Mouse (Mus musculus) forebrain, embryonic 10.5 days (tissue): ENCODE measurements at regions not wholly inside any gene's neighbourhood (a gene's known extent, or its start where the extent isn't known, plus 50 kb on each side); places are given as distances from the start of the nearest gene placed in this dataset.
"Not testable (repeated sequence)": the region's sequence is repeated elsewhere in the genome, so short reads cannot be mapped to it uniquely, and the experiment has no call there.

Experiments used
- DNase-seq: peaks from one replicate; pipeline ENCODE4 v3.0.0-alpha.2; 2017; ENCODE audit warnings: low spot score; ENCODE audit errors: extremely low spot score
- H3K27ac ChIP-seq: fragments of 300-500 bp; sonication (generic); 2 replicates; pipeline ENCODE4 v1.5.1; 2016; ENCODE audit warnings: mild to moderate bottlenecking
- H3K27me3 ChIP-seq: fragments of 300-500 bp; sonication (generic); 2 replicates; pipeline ENCODE4 v1.6.1; 2016; ENCODE audit warnings: mild to moderate bottlenecking; ENCODE audit not compliant: poor library complexity, severe bottlenecking
- H3K36me3 ChIP-seq: fragments of 300-500 bp; sonication (generic); replicated peaks from 2 replicates; pipeline ENCODE4 v1.6.1; 2016; ENCODE audit warnings: mild to moderate bottlenecking, moderate library complexity
- H3K4me1 ChIP-seq: fragments of 300-500 bp; sonication (generic); 2 replicates; pipeline ENCODE4 v1.6.1; 2016
- H3K4me3 ChIP-seq: fragments of 300-500 bp; sonication (generic); 2 replicates; pipeline ENCODE4 v1.5.1; 2016; ENCODE audit warnings: mild to moderate bottlenecking, moderate library complexity
- H3K9me3 ChIP-seq: fragments of 300-500 bp; sonication (generic); 2 replicates; pipeline ENCODE4 v1.6.1; 2016; ENCODE audit warnings: mild to moderate bottlenecking, moderate library complexity
- WGBS: fragments of 180-500 bp; shearing (Covaris S2); methylation state at CpG from one replicate; pipeline ENCODE4 v1.1.7; 2016; 5-methylcytosine and 5-hydroxymethylcytosine counted together

- Histone ChIP-seq H3K27me3 (peaks cover 5% of the 10 kb centered on the region; the same call in 1 of the 2 replicates), H3K27ac (no peak overlapping the region; the same call in 1 of the 2 replicates), H3K36me3 (no peaks in the 10 kb centered on the region), H3K4me1 (peaks cover 42% of the 10 kb centered on the region), H3K9me3 (peaks cover 3% of the 10 kb centered on the region; the same call in 1 of the 2 replicates), H3K4me3 (no peak overlapping the region)
- WGBS: 77% methylated on average over 6 of the region's 6 CpGs
- no peak for DNase-seq
These were observed 169.1 kb downstream of the Enc1 start for GRCm38 (mm10) chr13:97409891-97410525.

GRCm38 (mm10) chr13:97409291-97409780, 168.4 kb downstream of the Enc1 start:
- DNase-seq: no peak
- peaks cover 3% of the 10 kb centered on the region; the same call in 1 of the 2 replicates for H3K9me3 ChIP-seq
- 82% methylated on average over 8 of the region's 8 CpGs for WGBS
- H3K27ac ChIP-seq: no peak overlapping the region
- H3K27me3 ChIP-seq: peaks cover 5% of the 10 kb centered on the region; the same call in 1 of the 2 replicates
- peaks cover 42% of the 10 kb centered on the region for H3K4me1 ChIP-seq
- H3K36me3 ChIP-seq: no peaks in the 10 kb centered on the region
- H3K4me3 ChIP-seq: no peak overlapping the region

GRCm38 (mm10) chr13:97408414-97409290, 167.7 kb downstream of the Enc1 start:
- DNase-seq: no peak
- Histone ChIP-seq H3K4me3 (no peak overlapping the region), H3K36me3 (no peaks in the 10 kb centered on the region), H3K27ac (no peak overlapping the region), H3K27me3 (peaks cover 5% of the 10 kb centered on the region; the same call in 1 of the 2 replicates), H3K9me3 (peaks cover 3% of the 10 kb centered on the region; the same call in 1 of the 2 replicates), H3K4me1 (peaks cover 42% of the 10 kb centered on the region)
- WGBS: 82% methylated on average over 22 of the region's 22 CpGs

DNA sequence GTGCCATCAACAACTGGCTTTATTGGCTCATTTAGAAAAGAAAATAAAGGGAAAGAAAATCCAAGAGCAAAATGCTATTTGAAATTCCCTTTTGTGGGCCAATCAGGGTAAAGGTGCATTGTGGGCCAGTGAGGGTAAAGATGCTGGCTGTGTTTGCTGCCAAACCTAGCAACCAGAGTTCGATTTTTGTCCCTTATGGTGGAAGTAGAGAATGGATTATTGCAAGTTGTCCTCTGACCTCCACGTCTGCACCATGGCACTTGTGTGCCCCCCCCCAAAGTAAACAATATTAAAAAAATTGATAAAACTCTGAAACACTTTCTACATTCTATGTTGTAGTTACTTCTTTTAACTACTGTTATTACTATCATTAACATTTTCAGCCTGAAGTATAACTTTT, 166.9 kb downstream of the Enc1 start:
- H3K4me3 ChIP-seq: no peak overlapping the region
- peaks cover 3% of the 10 kb centered on the region; the same call in 1 of the 2 replicates for H3K9me3 ChIP-seq
- 61% methylated on average over 2 of the region's 2 CpGs for WGBS

DNA sequence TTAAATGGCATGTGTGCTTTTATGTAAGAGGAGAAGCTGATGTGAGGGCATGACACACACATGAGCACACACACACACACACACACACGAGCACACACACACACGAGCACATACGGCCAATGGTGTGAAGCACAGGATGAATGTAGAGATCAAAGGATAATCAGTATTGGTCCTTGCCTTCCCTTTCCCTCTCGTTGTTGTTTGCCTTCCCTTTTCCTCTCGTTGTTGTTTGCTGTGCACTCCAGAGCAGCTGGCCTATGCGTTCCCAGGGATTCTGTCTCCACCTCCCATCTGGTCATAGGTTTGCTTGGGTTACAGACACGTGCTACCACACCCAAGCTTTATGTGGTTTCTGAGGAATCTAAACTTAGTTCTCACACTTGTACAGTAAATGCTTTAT, 165.8 kb downstream of the Enc1 start:
- 63% methylated on average over 7 of the region's 7 CpGs for WGBS
- Histone ChIP-seq H3K4me1 (peaks cover 44% of the 10 kb centered on the region), H3K9me3 (peaks cover 3% of the 10 kb centered on the region; the same call in 1 of the 2 replicates), H3K4me3 (no peak overlapping the region), H3K36me3 (no peaks in the 10 kb centered on the region), H3K27me3 (peaks cover 5% of the 10 kb centered on the region; the same call in 1 of the 2 replicates), H3K27ac (no peak overlapping the region)
- no peak for DNase-seq

More for the DNA sequence above, 166.9 kb downstream of the Enc1 start:
- Histone ChIP-seq H3K27me3 (peaks cover 5% of the 10 kb centered on the region; the same call in 1 of the 2 replicates), H3K36me3 (no peaks in the 10 kb centered on the region), H3K4me1 (peaks cover 42% of the 10 kb centered on the region), H3K27ac (no peak overlapping the region)
- DNase-seq: no peak

DNA sequence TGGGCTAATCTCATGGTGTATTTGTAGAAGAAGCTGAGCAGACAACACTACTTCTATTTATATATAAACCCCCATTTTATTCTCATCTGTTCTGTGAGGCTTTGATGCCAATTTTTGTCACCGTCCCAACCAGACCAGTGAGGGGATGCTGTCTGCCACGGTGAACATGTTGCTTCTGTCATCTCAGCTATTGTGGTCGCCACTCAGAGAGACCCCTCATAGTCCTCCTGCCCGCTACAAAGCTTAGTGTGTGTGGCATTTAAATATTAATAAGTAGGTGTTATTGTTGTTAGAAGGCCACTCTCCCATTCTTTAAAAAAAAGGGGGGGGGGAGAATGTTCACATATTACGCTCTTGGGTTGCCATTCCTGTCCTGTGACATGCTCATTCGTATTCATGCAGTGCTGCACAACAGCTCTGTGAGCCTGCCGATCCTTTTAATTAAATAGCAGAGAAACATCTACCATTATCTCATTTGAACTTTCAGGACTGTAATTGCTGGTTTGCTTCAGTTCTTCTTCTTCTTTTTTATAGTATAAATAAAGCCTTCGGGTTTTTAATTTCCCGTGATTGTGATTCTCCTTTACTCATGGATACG, 161.4 kb downstream of the Enc1 start:
- H3K27me3 ChIP-seq: no peaks in the 10 kb centered on the region
- no peak for DNase-seq
- no peak overlapping the region for H3K4me3 ChIP-seq
- no peak overlapping the region for H3K27ac ChIP-seq
- H3K9me3 ChIP-seq: peaks cover 3% of the 10 kb centered on the region; the same call in 1 of the 2 replicates
- H3K4me1 ChIP-seq: peaks cover 10% of the 10 kb centered on the region; the same call in 1 of the 2 replicates
- WGBS: 92% methylated on average over 10 of the region's 10 CpGs
- H3K36me3 ChIP-seq: no peaks in the 10 kb centered on the region

DNA sequence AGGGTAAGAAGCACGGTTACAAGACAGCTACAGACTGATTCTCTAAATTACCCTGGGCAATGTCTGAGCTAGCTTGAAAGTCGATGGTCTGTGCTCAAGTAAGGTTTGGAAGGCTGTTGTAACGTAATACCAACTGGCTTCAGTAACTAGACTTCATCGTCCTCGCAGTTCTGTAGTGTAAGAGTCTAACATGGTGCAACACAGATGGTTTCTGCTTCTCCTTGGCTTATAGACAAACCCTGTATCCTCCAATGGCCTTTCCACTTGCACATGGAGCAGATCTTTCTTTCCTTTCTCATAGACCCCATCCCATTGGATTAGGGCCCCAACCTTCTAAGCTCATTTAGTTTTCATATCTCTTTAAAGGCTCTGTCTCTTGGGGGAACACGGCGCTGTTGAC, 160.7 kb downstream of the Enc1 start:
- H3K4me1 ChIP-seq: peaks cover 6% of the 10 kb centered on the region; the same call in 1 of the 2 replicates
- no peaks in the 10 kb centered on the region for H3K36me3 ChIP-seq
- H3K27me3 ChIP-seq: no peaks in the 10 kb centered on the region
- 90% methylated on average over 7 of the region's 7 CpGs for WGBS
- peaks cover 3% of the 10 kb centered on the region; the same call in 1 of the 2 replicates for H3K9me3 ChIP-seq
- no peak for DNase-seq
- no peak overlapping the region for H3K27ac ChIP-seq
- H3K4me3 ChIP-seq: no peak overlapping the region

GRCm38 (mm10) chr13:97398041-97398440, 157.1 kb downstream of the Enc1 start:
- Histone ChIP-seq H3K4me1 (peaks cover 13% of the 10 kb centered on the region), H3K4me3 (no peak overlapping the region), H3K27ac (no peak overlapping the region), H3K36me3 (no peaks in the 10 kb centered on the region), H3K27me3 (no peaks in the 10 kb centered on the region), H3K9me3 (no peaks in the 10 kb centered on the region)
- 83% methylated on average over 1 of the region's 1 CpGs for WGBS
- DNase-seq: no peak

DNA sequence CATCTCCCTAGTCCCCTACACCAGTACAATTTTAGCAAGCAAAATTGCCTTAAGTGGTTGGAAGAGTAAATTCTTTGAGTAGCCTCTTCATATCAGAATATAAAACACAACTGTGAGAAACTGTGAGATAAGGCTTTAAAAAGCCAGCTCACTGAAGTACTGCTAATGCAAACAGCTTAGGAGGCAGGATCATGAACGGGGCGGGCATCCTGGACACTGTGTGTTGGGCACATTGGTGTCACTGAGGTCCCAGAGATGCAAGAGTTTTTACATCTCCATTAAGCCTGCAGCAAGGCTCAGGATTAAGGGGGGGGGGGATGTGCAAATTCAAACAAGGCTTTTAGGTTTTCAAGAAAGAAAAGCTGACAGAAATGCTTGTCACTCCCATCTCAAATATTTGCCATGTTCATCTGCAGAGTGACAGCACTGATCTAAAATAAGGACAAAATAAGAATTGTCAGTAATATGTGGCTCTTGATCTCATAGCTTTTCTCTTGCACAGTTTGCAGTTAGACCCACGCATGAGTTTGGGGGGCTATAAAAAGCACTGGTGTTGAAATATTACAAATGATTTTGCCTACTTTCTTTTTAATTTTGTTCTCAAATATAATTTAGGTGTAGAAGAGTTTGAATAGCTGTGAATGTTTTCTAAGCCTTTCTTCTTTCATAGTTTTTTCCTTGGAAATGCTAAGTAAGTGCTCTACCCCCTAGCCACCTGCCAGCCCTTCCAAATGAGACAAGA, 156.2 kb downstream of the Enc1 start:
- Histone ChIP-seq H3K27me3 (no peaks in the 10 kb centered on the region), H3K4me3 (no peak overlapping the region), H3K27ac (no peak overlapping the region), H3K9me3 (no peaks in the 10 kb centered on the region), H3K4me1 (peaks cover 11% of the 10 kb centered on the region), H3K36me3 (no peaks in the 10 kb centered on the region)
- no peak for DNase-seq
- 95% methylated on average over 3 of the region's 3 CpGs for WGBS

- 81% methylated on average over 2 of the region's 2 CpGs for WGBS
- not testable (repeated sequence) for H3K36me3 ChIP-seq, DNase-seq, H3K9me3 ChIP-seq, H3K27ac ChIP-seq, H3K27me3 ChIP-seq, H3K4me3 ChIP-seq
- peaks cover 11% of the 10 kb centered on the region for H3K4me1 ChIP-seq
These were observed 155.4 kb downstream of the Enc1 start for GRCm38 (mm10) chr13:97396286-97396685.

DNA sequence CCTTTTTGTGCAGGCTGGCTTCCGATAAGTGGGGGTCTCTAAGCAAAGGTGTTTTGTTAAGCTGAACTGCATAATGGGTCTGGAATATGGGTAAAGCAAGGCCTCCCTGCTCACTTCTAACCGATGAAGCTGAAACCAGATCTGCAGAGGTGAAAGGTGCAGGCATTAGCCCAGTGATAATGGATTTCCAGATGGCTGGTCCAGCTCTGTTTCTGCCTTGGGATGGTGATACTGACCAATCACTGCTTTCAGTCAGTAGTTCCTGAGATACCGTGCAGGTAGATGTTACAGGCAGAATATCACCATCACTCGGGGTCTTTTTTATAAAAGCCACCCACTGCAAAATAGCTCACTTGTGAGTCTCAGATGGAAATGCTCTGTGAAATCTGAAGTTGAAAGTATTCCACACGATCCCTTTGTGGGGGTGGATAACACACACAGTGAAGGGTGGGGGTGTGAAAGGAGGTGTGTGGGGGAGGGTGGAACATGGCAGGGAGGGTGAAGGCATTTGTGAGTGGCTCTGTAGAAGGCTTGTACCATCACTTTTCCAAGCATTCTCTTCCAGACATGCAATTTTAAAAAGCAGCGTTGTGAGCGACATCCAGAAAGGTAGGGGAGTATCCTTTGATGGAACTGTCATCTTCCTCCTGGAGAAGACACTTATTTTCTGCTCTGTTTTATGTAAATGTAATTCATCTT, 154.0 kb downstream of the Enc1 start:
- Histone ChIP-seq H3K9me3 (no peaks in the 10 kb centered on the region), H3K4me3 (no peak overlapping the region), H3K27me3 (no peaks in the 10 kb centered on the region), H3K4me1 (peaks cover 21% of the 10 kb centered on the region), H3K36me3 (no peaks in the 10 kb centered on the region), H3K27ac (no peak overlapping the region)
- WGBS: 82% methylated on average over 7 of the region's 7 CpGs
- no peak for DNase-seq
